In the genomic region with DNA sequence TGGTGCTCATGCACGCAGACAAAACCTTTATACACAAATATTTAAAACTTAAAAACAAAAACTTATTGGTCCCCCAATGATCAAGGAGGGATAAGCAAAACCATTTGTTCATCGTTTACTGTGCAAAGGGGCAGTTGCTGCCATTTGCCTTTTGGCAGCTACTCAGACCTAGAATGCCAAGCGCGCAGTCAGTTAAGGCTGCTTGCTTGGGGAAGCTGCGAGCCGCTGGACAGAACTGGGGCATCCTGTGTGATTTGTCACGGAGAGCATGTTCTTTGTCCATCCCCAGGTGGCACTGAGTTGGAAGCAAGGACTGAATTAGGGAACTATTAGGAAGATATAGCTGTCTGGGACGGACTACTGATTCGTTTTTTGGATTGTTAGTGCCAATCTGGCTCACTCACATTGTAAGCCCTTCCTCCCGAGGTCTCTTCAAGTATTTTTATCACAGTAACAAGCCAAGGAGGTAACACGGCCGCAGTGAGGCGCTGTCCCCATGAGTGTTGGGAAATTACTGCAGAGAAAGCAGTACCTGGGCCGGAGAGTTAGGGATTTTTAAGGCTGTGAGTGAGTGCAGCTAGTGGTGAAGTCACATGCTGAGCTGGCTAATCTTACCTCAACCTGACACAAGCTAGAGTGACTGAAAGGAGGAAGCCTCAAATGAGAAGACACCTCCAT, we compare ENCODE assay signal across 8 mouse cellular contexts. TPM values are rescaled to one million over a fixed set of nuclear protein-coding genes. Genes with fewer than 3 reads are reported as not detected.
DNase-seq lines count a peak whose midpoint lies in the region; ATAC-seq and TF ChIP-seq lines count a peak whose summit lies in the region.

No protein-coding gene starts in this region.

- peak; percentile 38 for DNase-seq in right cerebral cortex, adult 18-20 months
- DNase-seq in right cerebral cortex, postnatal 25 days: no peak
- peak; percentile 65 for DNase-seq in brain, adult 2 months (ENCODE audit: low read depth, low spot score)
- peak; percentile 29 for DNase-seq in forebrain, postnatal 0 days
- DNase-seq in liver: peak; percentile 55
- DNase-seq in neural tube, embryonic 11.5 days (ENCODE audit: low spot score): no peak
- no peak for DNase-seq in layer of hippocampus, adult 8-10 months (ENCODE audit: low spot score in 2 of 2)
- DNase-seq in frontal cortex, postnatal 10 days (ENCODE audit: low spot score in 2 of 2): no peak

- no peaks in the 10 kb centered on the region for H3K9me3 ChIP-seq in forebrain, postnatal 0 days (ENCODE audit: low read length)
- no peaks in the 10 kb centered on the region for H3K9me3 ChIP-seq in neural tube, embryonic 11.5 days (ENCODE audit: control insufficient read depth, low read length)

- H3K4me3 ChIP-seq in forebrain, postnatal 0 days (ENCODE audit: low read depth, low read length): peak overlapping the region; percentile 54
- peak overlapping the region; percentile 61; the same call in 1 of the 2 replicates for H3K4me3 ChIP-seq in neural tube, embryonic 11.5 days (ENCODE audit: low read depth, low read length)

- peak overlapping the region; percentile 80; the same call in 1 of the 2 replicates for H3K9ac ChIP-seq in forebrain, postnatal 0 days
- no peak overlapping the region; the same call in 1 of the 2 replicates for H3K9ac ChIP-seq in neural tube, embryonic 11.5 days (ENCODE audit: low read length)

- H3K36me3 ChIP-seq in forebrain, postnatal 0 days (ENCODE audit: insufficient read depth): no peaks in the 10 kb centered on the region
- no peaks in the 10 kb centered on the region for H3K36me3 ChIP-seq in neural tube, embryonic 11.5 days (ENCODE audit: control insufficient read depth, insufficient read depth, low read length)

- 38% methylated on average over 14 of the region's 14 CpGs for whole genome bisulfite sequencing in forebrain, postnatal 0 days
- 36% methylated on average over 14 of the region's 14 CpGs for WGBS in neural tube, embryonic 11.5 days

- H3K27ac ChIP-seq in forebrain, postnatal 0 days (ENCODE audit: low read depth, low read length): no peak overlapping the region
- H3K27ac ChIP-seq in neural tube, embryonic 11.5 days (ENCODE audit: low read depth, low read length): no peak overlapping the region

- ATAC-seq in forebrain, postnatal 0 days: no peak
- no peak for ATAC-seq in neural tube, embryonic 11.5 days (ENCODE audit: insufficient read depth, low FRiP score, low TSS enrichment)

- H3K4me1 ChIP-seq in forebrain, postnatal 0 days (ENCODE audit: insufficient read depth): no peaks in the 10 kb centered on the region
- no peaks in the 10 kb centered on the region for H3K4me1 ChIP-seq in neural tube, embryonic 11.5 days (ENCODE audit: control insufficient read depth, insufficient read depth, low read length)

- TF ChIP-seq CTCF in forebrain, postnatal 0 days (IDR thresholded peaks at IDR 0.05; ENCODE audit: low read depth): peak; percentile 51

- peak overlapping the region; percentile 78 for H3K4me2 ChIP-seq in forebrain, postnatal 0 days (ENCODE audit: low read depth)
- H3K4me2 ChIP-seq in neural tube, embryonic 11.5 days (ENCODE audit: low read depth): peak overlapping the region; percentile 67

- no peaks in the 10 kb centered on the region for H3K27me3 ChIP-seq in forebrain, postnatal 0 days (ENCODE audit: insufficient read depth, low read length)
- H3K27me3 ChIP-seq in neural tube, embryonic 11.5 days (ENCODE audit: control insufficient read depth, insufficient read depth, low read length): no peaks in the 10 kb centered on the region

RNA-seq across cellular contexts. Expression of gene Tbc1d7, which starts 0.9 kb away (rescaled TPM):
- 40.0 and 41.6 TPM in 2 replicates for total RNA-seq in forebrain, postnatal 0 days (2014; rRNA removed)
- 69.0 and 84.8 TPM in 2 replicates for polyA plus RNA-seq in forebrain, postnatal 0 days (2015; fragmentation: Nextera tagmentation; extraction: Ambion mirVana)
- 73.7 and 75.4 TPM in 2 replicates for polyA plus RNA-seq in neural tube, embryonic 11.5 days (2014; fragmentation: Nextera tagmentation; extraction: Ambion mirVana)
- 10 to 100 TPM; 25.9 to 30.3 (median 27.8) TPM for total RNA-seq in layer of hippocampus, adult 8-10 months (2022)

Comparison
In these comparisons a context has a peak if more than half of its experiments do, and no peak if none do; other contexts are left out.
1. DNase-seq: peak in right cerebral cortex, adult 18-20 months (single experiment), brain, adult 2 months (single experiment), forebrain, postnatal 0 days (single experiment) and liver (single experiment); none in right cerebral cortex, postnatal 25 days (single experiment), neural tube, embryonic 11.5 days (single experiment), layer of hippocampus, adult 8-10 months (0 of 2) and frontal cortex, postnatal 10 days (0 of 2).